9 mouse cellular contexts compared by ENCODE assay signal in genomic region chr2:178413481-178414260, GRCm38 (mm10). TPM values are rescaled to one million over a fixed set of nuclear protein-coding genes. Genes with fewer than 3 reads are reported as not detected.
DNase-seq lines count a peak whose midpoint lies in the region; ATAC-seq and TF ChIP-seq lines count a peak whose summit lies in the region.
"Had no signal": no experiment of that assay in that cellular context is flagged by ENCODE, and none has a peak within 500 bp of the region (broad histone marks: within the 10 kb centered on the region; RNA-seq: fewer than 3 reads in every experiment).

No protein-coding gene starts in this region.

- peak overlapping the region; percentile 85 for H3K4me3 ChIP-seq in layer of hippocampus, adult 2 months
- peak overlapping the region; percentile 96 for H3K4me3 ChIP-seq in brown adipose tissue, adult 24 weeks (ENCODE audit: insufficient read depth, low read depth, low read length)
- peak overlapping the region; percentile 72 for H3K4me3 ChIP-seq in forebrain, postnatal 0 days (ENCODE audit: low read depth, low read length)
- H3K4me3 ChIP-seq in hindbrain, postnatal 0 days (ENCODE audit: low read length) = peak overlapping the region; percentile 66
- H3K4me3 ChIP-seq in liver, embryonic 13.5 days (replicated peaks) = peak overlapping the region; percentile 58
- peak overlapping the region; percentile 57 for H3K4me3 ChIP-seq in stomach, embryonic 15.5 days (replicated peaks)

- no peaks in the 10 kb centered on the region for H3K36me3 ChIP-seq in forebrain, postnatal 0 days (ENCODE audit: insufficient read depth)
- H3K36me3 ChIP-seq in hindbrain, postnatal 0 days (ENCODE audit: insufficient read depth, low read length) = no peaks in the 10 kb centered on the region
- 0 out of 2 replicates have a peak, but pooled peaks cover under 1% of the 10 kb centered on the region for H3K36me3 ChIP-seq in liver, embryonic 13.5 days
- H3K36me3 ChIP-seq in stomach, embryonic 15.5 days = no peaks in the 10 kb centered on the region

- 16% methylated on average over 75 of the region's 75 CpGs for WGBS in forebrain, postnatal 0 days
- 16% methylated on average over 70 of the region's 75 CpGs for WGBS in hindbrain, postnatal 0 days
- WGBS in liver, embryonic 13.5 days (ENCODE audit: insufficient replicate concordance) = 16% methylated on average over 75 of the region's 75 CpGs
- WGBS in stomach, embryonic 15.5 days = 14% methylated on average over 75 of the region's 75 CpGs

- ATAC-seq in forebrain, postnatal 0 days = 0 out of 2 replicates have a peak, but pooled peaks have one; percentile 1
- ATAC-seq in hindbrain, postnatal 0 days = peak; percentile 33
- ATAC-seq in liver, embryonic 13.5 days (ENCODE audit: low read depth) = no peak
- ATAC-seq in stomach, embryonic 15.5 days (ENCODE audit: insufficient read depth, low FRiP score, low read depth) = no peak

- TF ChIP-seq CTCF in layer of hippocampus, adult 2 months (conservative IDR thresholded peaks at IDR 0.05) = no peak
- no peak for TF ChIP-seq CTCF in forebrain, postnatal 0 days (IDR thresholded peaks at IDR 0.05; ENCODE audit: low read depth)
- TF ChIP-seq CTCF in hindbrain, postnatal 0 days (IDR thresholded peaks at IDR 0.05; ENCODE audit: low read depth) = no peak

- no peaks in the 10 kb centered on the region for H3K9me3 ChIP-seq in forebrain, postnatal 0 days (ENCODE audit: low read length)
- no peaks in the 10 kb centered on the region for H3K9me3 ChIP-seq in hindbrain, postnatal 0 days (ENCODE audit: low read length)
- no peaks in the 10 kb centered on the region for H3K9me3 ChIP-seq in liver, embryonic 13.5 days (replicated peaks)
- no peaks in the 10 kb centered on the region for H3K9me3 ChIP-seq in stomach, embryonic 15.5 days

- H3K9ac ChIP-seq in forebrain, postnatal 0 days = peak overlapping the region; percentile 54
- peak overlapping the region; percentile 71 for H3K9ac ChIP-seq in hindbrain, postnatal 0 days (replicated peaks; ENCODE audit: low read length)
- H3K9ac ChIP-seq in liver, embryonic 13.5 days = peak overlapping the region; percentile 47; the same call in 1 of the 2 replicates
- H3K9ac ChIP-seq in stomach, embryonic 15.5 days = peak overlapping the region; percentile 38; the same call in 1 of the 2 replicates

- peak overlapping the region; percentile 99 for H3K4me2 ChIP-seq in forebrain, postnatal 0 days (ENCODE audit: low read depth)
- H3K4me2 ChIP-seq in hindbrain, postnatal 0 days (ENCODE audit: low read depth, low read length) = peak overlapping the region; percentile 98
- H3K4me2 ChIP-seq in liver, embryonic 13.5 days = peak overlapping the region; percentile 72
- H3K4me2 ChIP-seq in stomach, embryonic 15.5 days = peak overlapping the region; percentile 99

- H3K4me1 ChIP-seq in brown adipose tissue, adult 24 weeks (ENCODE audit: control insufficient read depth, insufficient read depth, insufficient read length, low read length) = peaks cover 9% of the 10 kb centered on the region
- 0 out of 2 replicates have a peak, but pooled peaks cover 3% of the 10 kb centered on the region for H3K4me1 ChIP-seq in forebrain, postnatal 0 days (ENCODE audit: insufficient read depth)
- H3K4me1 ChIP-seq in hindbrain, postnatal 0 days (ENCODE audit: insufficient read depth, low read length) = peaks cover 23% of the 10 kb centered on the region
- peaks cover 36% of the 10 kb centered on the region for H3K4me1 ChIP-seq in liver, embryonic 13.5 days (replicated peaks)
- H3K4me1 ChIP-seq in stomach, embryonic 15.5 days = peaks cover 17% of the 10 kb centered on the region

- DNase-seq in layer of hippocampus, adult 2 months (ENCODE audit: low spot score in 2 of 2) = peak in 1 of 2 experiments; percentile 28
- no peak for DNase-seq in layer of hippocampus, adult 9-10 months (ENCODE audit: low spot score)
- DNase-seq in forebrain, postnatal 0 days = peak; percentile 46
- DNase-seq in hindbrain, postnatal 0 days (ENCODE audit: low spot score) = peak; percentile 51
- DNase-seq in liver, embryonic 13.5 days = no peak
- DNase-seq in thymus, postnatal 25 days = no peak

- no peaks in the 10 kb centered on the region for H3K27me3 ChIP-seq in forebrain, postnatal 0 days (ENCODE audit: insufficient read depth, low read length)
- no peaks in the 10 kb centered on the region for H3K27me3 ChIP-seq in hindbrain, postnatal 0 days (ENCODE audit: insufficient read depth, low read length)
- H3K27me3 ChIP-seq in liver, embryonic 13.5 days = peaks cover 32% of the 10 kb centered on the region
- H3K27me3 ChIP-seq in stomach, embryonic 15.5 days (replicated peaks) = no peaks in the 10 kb centered on the region; the same call in 1 of the 2 replicates
- H3K27me3 ChIP-seq: Patski had no signal

- peak overlapping the region; percentile 93 for H3K27ac ChIP-seq in layer of hippocampus, adult 2 months
- peak overlapping the region; percentile 94 for H3K27ac ChIP-seq in brown adipose tissue, adult 24 weeks (replicated peaks; ENCODE audit: low read depth, low read length)
- no peak overlapping the region for H3K27ac ChIP-seq in forebrain, postnatal 0 days (ENCODE audit: low read depth, low read length)
- H3K27ac ChIP-seq in hindbrain, postnatal 0 days = peak overlapping the region; percentile 82
- H3K27ac ChIP-seq in liver, embryonic 13.5 days = no peak overlapping the region
- peak overlapping the region; percentile 63; the same call in 1 of the 2 replicates for H3K27ac ChIP-seq in stomach, embryonic 15.5 days

RNA-seq across cellular contexts. Expression of gene Ppp1r3d, which starts 0.6 kb away (rescaled TPM):
- total RNA-seq in layer of hippocampus, adult 2 months (2021) = 1 to 10 TPM; 5.1 to 6.1 TPM
- polyA plus RNA-seq in brown adipose tissue, adult 24 weeks (2012; ENCODE audit: insufficient read depth, insufficient read length, missing spikeins) = 16.1 and 27.3 TPM in 2 replicates
- total RNA-seq in forebrain, postnatal 0 days (2014; rRNA removed) = 7.7 and 8.8 TPM in 2 replicates
- 2.3 and 3.8 TPM in 2 replicates for polyA plus RNA-seq in forebrain, postnatal 0 days (2015; fragmentation: Nextera tagmentation; extraction: Ambion mirVana)
- total RNA-seq in hindbrain, postnatal 0 days (2014; rRNA removed) = 17.0 and 21.3 TPM in 2 replicates
- 6.6 and 6.9 TPM in 2 replicates for polyA plus RNA-seq in hindbrain, postnatal 0 days (2015; fragmentation: Nextera tagmentation; extraction: Ambion mirVana)
- 0.87 and 1.0 TPM in 2 replicates for polyA plus RNA-seq in liver, embryonic 13.5 days (2015; fragmentation: Nextera tagmentation; extraction: Ambion mirVana)
- polyA plus RNA-seq in stomach, embryonic 15.5 days (2015; fragmentation: Nextera tagmentation; extraction: Ambion mirVana) = 4.9 and 5.6 TPM in 2 replicates

RNA-seq across cellular contexts. Expression of gene Fam217b, which starts 0.7 kb away (rescaled TPM):
- 10 to 100 TPM; 44.5 TPM for total RNA-seq in layer of hippocampus, adult 2 months (2021)
- 12.7 and 13.9 TPM in 2 replicates for polyA plus RNA-seq in brown adipose tissue, adult 24 weeks (2012; ENCODE audit: insufficient read depth, insufficient read length, missing spikeins)
- 13.8 and 22.2 TPM in 2 replicates for total RNA-seq in forebrain, postnatal 0 days (2014; rRNA removed)
- polyA plus RNA-seq in forebrain, postnatal 0 days (2015; fragmentation: Nextera tagmentation; extraction: Ambion mirVana) = 10.9 and 15.0 TPM in 2 replicates
- total RNA-seq in hindbrain, postnatal 0 days (2014; rRNA removed) = 20.0 and 25.9 TPM in 2 replicates
- 20.8 and 24.8 TPM in 2 replicates for polyA plus RNA-seq in hindbrain, postnatal 0 days (2015; fragmentation: Nextera tagmentation; extraction: Ambion mirVana)
- polyA plus RNA-seq in liver, embryonic 13.5 days (2015; fragmentation: Nextera tagmentation; extraction: Ambion mirVana) = 1.1 TPM in 2 replicates
- 4.6 and 4.8 TPM in 2 replicates for polyA plus RNA-seq in stomach, embryonic 15.5 days (2015; fragmentation: Nextera tagmentation; extraction: Ambion mirVana)

RNA-seq across cellular contexts. Expression of gene Sycp2, which starts 6.2 kb away (rescaled TPM):
- total RNA-seq in layer of hippocampus, adult 2 months (2021) = 1 to 10 TPM in 1 of 2 experiments, under 1 TPM in 1; 0.98 to 1.0 TPM
- 0.50 and 0.79 TPM in 2 replicates for polyA plus RNA-seq in brown adipose tissue, adult 24 weeks (2012; ENCODE audit: insufficient read depth, insufficient read length, missing spikeins)
- total RNA-seq in forebrain, postnatal 0 days (2014; rRNA removed) = 0.46 and 1.1 TPM in 2 replicates
- polyA plus RNA-seq in forebrain, postnatal 0 days (2015; fragmentation: Nextera tagmentation; extraction: Ambion mirVana) = 0.09 and 0.15 TPM in 2 replicates
- total RNA-seq in hindbrain, postnatal 0 days (2014; rRNA removed) = 0.07 and 0.31 TPM in 2 replicates
- polyA plus RNA-seq in hindbrain, postnatal 0 days (2015; fragmentation: Nextera tagmentation; extraction: Ambion mirVana) = 0.26 and 0.43 TPM in 2 replicates
- polyA plus RNA-seq in liver, embryonic 13.5 days (2015; fragmentation: Nextera tagmentation; extraction: Ambion mirVana) = not detected in 2 replicates
- 0.05 and 0.27 TPM in 2 replicates for polyA plus RNA-seq in stomach, embryonic 15.5 days (2015; fragmentation: Nextera tagmentation; extraction: Ambion mirVana)

RNA-seq across cellular contexts. Expression of gene Cdh26, which starts 16.7 kb away (rescaled TPM):
- total RNA-seq in layer of hippocampus, adult 2 months (2021) = under 1 TPM in 1 of 2 experiments, not detected in 1; 0.38 TPM
- 0.36 TPM in 1 of 2 replicates, not detected in the other for polyA plus RNA-seq in brown adipose tissue, adult 24 weeks (2012; ENCODE audit: insufficient read depth, insufficient read length, missing spikeins)
- 0.10 and 0.15 TPM in 2 replicates for total RNA-seq in forebrain, postnatal 0 days (2014; rRNA removed)
- polyA plus RNA-seq in forebrain, postnatal 0 days (2015; fragmentation: Nextera tagmentation; extraction: Ambion mirVana) = 0.30 and 0.44 TPM in 2 replicates
- 0.14 and 0.42 TPM in 2 replicates for total RNA-seq in hindbrain, postnatal 0 days (2014; rRNA removed)
- polyA plus RNA-seq in hindbrain, postnatal 0 days (2015; fragmentation: Nextera tagmentation; extraction: Ambion mirVana) = 0.37 and 0.38 TPM in 2 replicates
- 0.12 and 0.16 TPM in 2 replicates for polyA plus RNA-seq in liver, embryonic 13.5 days (2015; fragmentation: Nextera tagmentation; extraction: Ambion mirVana)
- 0.26 and 0.45 TPM in 2 replicates for polyA plus RNA-seq in stomach, embryonic 15.5 days (2015; fragmentation: Nextera tagmentation; extraction: Ambion mirVana)
- polyA plus RNA-seq: Patski had no signal

Comparison
In these comparisons a context has a peak if more than half of its experiments do, and no peak if none do; other contexts are left out.
1. DNase-seq: peak in forebrain, postnatal 0 days (single experiment) and hindbrain, postnatal 0 days (single experiment); none in layer of hippocampus, adult 9-10 months (single experiment), liver, embryonic 13.5 days (single experiment) and thymus, postnatal 25 days (single experiment).
2. H3K27ac ChIP-seq: peak in layer of hippocampus, adult 2 months (single experiment), brown adipose tissue, adult 24 weeks (single experiment), hindbrain, postnatal 0 days (single experiment) and stomach, embryonic 15.5 days (single experiment); none in forebrain, postnatal 0 days (single experiment) and liver, embryonic 13.5 days (single experiment).
3. ATAC-seq: peak in forebrain, postnatal 0 days (single experiment) and hindbrain, postnatal 0 days (single experiment); none in liver, embryonic 13.5 days (single experiment) and stomach, embryonic 15.5 days (single experiment).
4. Peak in every context shown above with its lines, with median percentiles within 50 percentile points of each other: H3K4me3 ChIP-seq, H3K4me2 ChIP-seq and H3K9ac ChIP-seq.